8 mouse cellular contexts compared by ENCODE assay signal in the genomic region with DNA sequence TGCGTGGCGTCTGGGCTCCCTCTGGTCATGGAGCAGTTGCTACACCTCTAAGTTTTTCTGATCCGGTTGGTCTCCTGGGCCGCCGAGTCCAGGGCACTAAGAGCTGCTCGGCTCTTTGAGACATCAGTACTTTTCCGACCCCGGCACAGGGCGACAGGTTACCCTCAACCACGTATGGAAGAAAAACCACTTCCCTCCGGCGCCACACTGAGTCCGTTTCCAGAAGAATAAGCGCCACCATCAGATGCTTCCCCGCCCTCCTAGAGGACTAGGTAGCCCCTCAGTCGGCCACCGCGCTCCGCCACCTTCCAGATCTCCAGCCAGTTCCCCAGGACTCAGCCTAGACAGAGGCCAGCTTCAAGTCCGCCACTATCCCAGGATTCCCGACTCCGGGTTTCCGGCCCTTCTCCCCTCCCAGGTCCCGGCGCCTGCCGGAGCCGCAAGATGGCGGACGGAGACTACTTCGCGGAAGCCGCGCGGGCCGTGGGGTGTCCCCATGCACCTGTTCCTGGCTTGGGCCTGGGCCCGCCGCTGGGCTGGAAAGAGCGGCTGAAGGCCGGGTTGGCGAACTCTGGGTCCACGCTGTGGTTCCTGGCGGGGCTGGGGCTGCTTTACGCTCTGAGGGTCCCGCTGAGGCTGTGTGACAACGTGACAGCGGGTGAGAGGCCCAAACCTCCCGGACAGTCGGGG. TPM values are rescaled to one million over a fixed set of nuclear protein-coding genes. Genes with fewer than 3 reads are reported as not detected.
DNase-seq lines count a peak whose midpoint lies in the region; ATAC-seq and TF ChIP-seq lines count a peak whose summit lies in the region.

No protein-coding gene starts in this region.

- H3K9ac ChIP-seq in embryonic facial prominence, embryonic 15.5 days: peak overlapping the region; percentile 83
- H3K9ac ChIP-seq in kidney, embryonic 14.5 days (ENCODE audit: low read depth, low read length): peak overlapping the region; percentile 92
- H3K9ac ChIP-seq in limb, embryonic 15.5 days: peak overlapping the region; percentile 75

- peak overlapping the region; percentile 98 for H3K27ac ChIP-seq in bone marrow, adult 2 months (ENCODE audit: control insufficient read depth, insufficient read depth, low read depth, low read length, poor library complexity)
- H3K27ac ChIP-seq in embryonic facial prominence, embryonic 15.5 days (replicated peaks): peak overlapping the region; percentile 99
- peak overlapping the region; percentile 96 for H3K27ac ChIP-seq in kidney, embryonic 14.5 days (ENCODE audit: low read depth, low read length)
- H3K27ac ChIP-seq in limb, embryonic 15.5 days: peak overlapping the region; percentile 98

- WGBS in bone marrow, adult 2 months: under 1% methylated on average over 48 of the region's 48 CpGs
- WGBS in embryonic facial prominence, embryonic 15.5 days: under 1% methylated on average over 48 of the region's 48 CpGs
- WGBS in kidney, embryonic 14.5 days: under 1% methylated on average over 48 of the region's 48 CpGs
- WGBS in limb, embryonic 15.5 days: under 1% methylated on average over 48 of the region's 48 CpGs

- peak; percentile 84 for TF ChIP-seq POLR2A in bone marrow, adult 2 months (IDR thresholded peaks at IDR 0.05; ENCODE audit: borderline replicate concordance, control insufficient read depth, low read depth, low read length)

- peak; percentile 93 for ATAC-seq in embryonic facial prominence, embryonic 15.5 days (ENCODE audit: insufficient number of reproducible peaks, low FRiP score, low TSS enrichment, low read depth)
- ATAC-seq in kidney, embryonic 14.5 days (ENCODE audit: low FRiP score, low TSS enrichment): peak; percentile 92
- ATAC-seq in limb, embryonic 15.5 days (ENCODE audit: insufficient number of reproducible peaks, low FRiP score, low TSS enrichment, low read depth): peak; percentile 87

- peak overlapping the region; percentile 62 for H3K4me2 ChIP-seq in embryonic facial prominence, embryonic 15.5 days (replicated peaks)
- H3K4me2 ChIP-seq in kidney, embryonic 14.5 days (replicated peaks; ENCODE audit: low read depth, low read length): peak overlapping the region; percentile 54
- H3K4me2 ChIP-seq in limb, embryonic 15.5 days: peak overlapping the region; percentile 59

- H3K9me3 ChIP-seq in embryonic facial prominence, embryonic 15.5 days (replicated peaks): no peaks in the 10 kb centered on the region
- H3K9me3 ChIP-seq in kidney, embryonic 14.5 days (ENCODE audit: control insufficient read depth, low read length): no peaks in the 10 kb centered on the region
- no peaks in the 10 kb centered on the region for H3K9me3 ChIP-seq in limb, embryonic 15.5 days

- no peak for TF ChIP-seq CTCF in bone marrow, adult 2 months (IDR thresholded peaks at IDR 0.05; ENCODE audit: control insufficient read depth, insufficient read depth, low read length)

- DNase-seq in 416B (ENCODE audit: low read depth): peak; percentile 63
- peak; percentile 88 to 89 for DNase-seq in heart, adult 9 months (ENCODE audit: low spot score in 2 of 2)
- peak; percentile 50 to 79 for DNase-seq in monocyte, adult 2 months (ENCODE audit: low read depth in 1 of 2, low spot score in 2 of 2)
- DNase-seq in spleen, postnatal 36 days (ENCODE audit: low spot score in 2 of 2): peak; percentile 79 to 82

- peak overlapping the region; percentile 93 for H3K4me3 ChIP-seq in bone marrow, adult 2 months (replicated peaks; ENCODE audit: control insufficient read depth, low read depth, low read length)
- peak overlapping the region; percentile 80 for H3K4me3 ChIP-seq in embryonic facial prominence, embryonic 15.5 days (replicated peaks)
- H3K4me3 ChIP-seq in kidney, embryonic 14.5 days (ENCODE audit: low read length): peak overlapping the region; percentile 97
- H3K4me3 ChIP-seq in limb, embryonic 15.5 days: peak overlapping the region; percentile 98

- H3K27me3 ChIP-seq in embryonic facial prominence, embryonic 15.5 days: no peaks in the 10 kb centered on the region
- no peaks in the 10 kb centered on the region for H3K27me3 ChIP-seq in kidney, embryonic 14.5 days (ENCODE audit: control insufficient read depth, insufficient read depth, low read length)
- H3K27me3 ChIP-seq in limb, embryonic 15.5 days: no peaks in the 10 kb centered on the region

- no peaks in the 10 kb centered on the region; the same call in 1 of the 2 replicates for H3K4me1 ChIP-seq in bone marrow, adult 2 months (ENCODE audit: control insufficient read depth, insufficient read depth, low read length)
- H3K4me1 ChIP-seq in embryonic facial prominence, embryonic 15.5 days: peaks cover 13% of the 10 kb centered on the region
- peaks cover 18% of the 10 kb centered on the region for H3K4me1 ChIP-seq in kidney, embryonic 14.5 days (ENCODE audit: control insufficient read depth, insufficient read depth, low read length)
- peaks cover 15% of the 10 kb centered on the region for H3K4me1 ChIP-seq in limb, embryonic 15.5 days

- peaks cover 9% of the 10 kb centered on the region; the same call in 1 of the 2 replicates for H3K36me3 ChIP-seq in embryonic facial prominence, embryonic 15.5 days
- H3K36me3 ChIP-seq in kidney, embryonic 14.5 days (ENCODE audit: control insufficient read depth, insufficient read depth, low read length): peaks cover 3% of the 10 kb centered on the region; the same call in 1 of the 2 replicates
- peaks cover 10% of the 10 kb centered on the region for H3K36me3 ChIP-seq in limb, embryonic 15.5 days

RNA-seq across cellular contexts. Expression of a gene that starts 0.5 kb away (rescaled TPM):
- 32.7 and 62.7 TPM in 2 replicates for polyA plus RNA-seq in bone marrow, adult 2 months (2011; ENCODE audit: insufficient read depth, insufficient read length, low replicate concordance, missing spikeins)
- 173 and 183 TPM in 2 replicates for polyA plus RNA-seq in embryonic facial prominence, embryonic 15.5 days (2015; fragmentation: Nextera tagmentation; extraction: Ambion mirVana)
- polyA plus RNA-seq in kidney, embryonic 14.5 days (2014; fragmentation: Nextera tagmentation; extraction: Ambion mirVana): 151 and 214 TPM in 2 replicates
- 194 and 201 TPM in 2 replicates for polyA plus RNA-seq in limb, embryonic 15.5 days (2015; fragmentation: Nextera tagmentation; extraction: Ambion mirVana)

RNA-seq across cellular contexts. Expression of a gene that starts 1.0 kb away (rescaled TPM):
- 3.4 and 14.7 TPM in 2 replicates for polyA plus RNA-seq in bone marrow, adult 2 months (2011; ENCODE audit: insufficient read depth, insufficient read length, low replicate concordance, missing spikeins)
- 38.6 and 42.4 TPM in 2 replicates for polyA plus RNA-seq in embryonic facial prominence, embryonic 15.5 days (2015; fragmentation: Nextera tagmentation; extraction: Ambion mirVana)
- polyA plus RNA-seq in kidney, embryonic 14.5 days (2014; fragmentation: Nextera tagmentation; extraction: Ambion mirVana): 35.7 and 41.1 TPM in 2 replicates
- 40.7 and 45.0 TPM in 2 replicates for polyA plus RNA-seq in limb, embryonic 15.5 days (2015; fragmentation: Nextera tagmentation; extraction: Ambion mirVana)

RNA-seq across cellular contexts. Expression of a gene that starts 46.4 kb away (rescaled TPM):
- polyA plus RNA-seq in bone marrow, adult 2 months (2011; ENCODE audit: insufficient read depth, insufficient read length, low replicate concordance, missing spikeins): 7.5 and 18.5 TPM in 2 replicates
- 44.7 and 47.0 TPM in 2 replicates for polyA plus RNA-seq in embryonic facial prominence, embryonic 15.5 days (2015; fragmentation: Nextera tagmentation; extraction: Ambion mirVana)
- 36.3 and 51.8 TPM in 2 replicates for polyA plus RNA-seq in kidney, embryonic 14.5 days (2014; fragmentation: Nextera tagmentation; extraction: Ambion mirVana)
- polyA plus RNA-seq in limb, embryonic 15.5 days (2015; fragmentation: Nextera tagmentation; extraction: Ambion mirVana): 48.7 and 50.7 TPM in 2 replicates

Comparison
In these comparisons a context has a peak if more than half of its experiments do, and no peak if none do; other contexts are left out.
1. Peak in every context shown above with its lines: DNase-seq, ATAC-seq, H3K4me3 ChIP-seq and H3K27ac ChIP-seq.